Mouse (Mus musculus) gastrocnemius, adult 8-10 months (tissue): ENCODE data around the gene Cd300a. TPM values are rescaled to one million over a fixed set of nuclear protein-coding genes. Genes with fewer than 3 reads are reported as not detected.

ENCODE experiments used
- DNase-seq, 2 experiments: peaks; one replicate each; pipeline ENCODE4 v3.0.0; 2022; ENCODE audit warnings: low spot score in 2 of 2
- total RNA-seq, 4 experiments: library from RNA; stranded (reverse); gene quantifications; 2 replicates each; pipeline ENCODE4 v1.2.4; 2022

Gene Cd300a
- total RNA-seq, 4 experiments from 2014 or later: 0.29 to 0.54 (median 0.34) TPM

- peak; percentile 38 to 68 for DNase-seq
These were observed 23.1 kb upstream of the Cd300a start for GRCm38 (mm10) chr11:114866486-114867360.

GRCm38 (mm10) chr11:114867361-114868235 is 22.2 kb upstream of the Cd300a start:
- DNase-seq: no peak

- DNase-seq: peak in 1 of 2 experiments; percentile 32
These were observed 21.6 kb upstream of the Cd300a start for GRCm38 (mm10) chr11:114868280-114868679.

GRCm38 (mm10) chr11:114869787-114870186 is 20.1 kb upstream of the Cd300a start:
- no peak for DNase-seq

- DNase-seq: no peak
These were observed 18.3 kb upstream of the Cd300a start for GRCm38 (mm10) chr11:114871540-114871939.

- DNase-seq: no peak
These were observed 16.6 kb upstream of the Cd300a start for GRCm38 (mm10) chr11:114873022-114873817.

GRCm38 (mm10) chr11:114874226-114875145 is 15.4 kb upstream of the Cd300a start:
- no peak for DNase-seq

GRCm38 (mm10) chr11:114875301-114875801 is 14.5 kb upstream of the Cd300a start:
- no peak for DNase-seq

GRCm38 (mm10) chr11:114876176-114876575 is 13.7 kb upstream of the Cd300a start:
- no peak for DNase-seq

GRCm38 (mm10) chr11:114876621-114877020 is 13.2 kb upstream of the Cd300a start:
- no peak for DNase-seq

- peak; percentile 43 to 52 for DNase-seq
These were observed 12.7 kb upstream of the Cd300a start for GRCm38 (mm10) chr11:114877145-114877544.

- DNase-seq: no peak
These were observed 10.2 kb upstream of the Cd300a start for GRCm38 (mm10) chr11:114879666-114880065.

- DNase-seq: no peak
These were observed 9.7 kb upstream of the Cd300a start for GRCm38 (mm10) chr11:114880185-114880584.

GRCm38 (mm10) chr11:114880589-114880988 is 9.3 kb upstream of the Cd300a start:
- no peak for DNase-seq

GRCm38 (mm10) chr11:114883251-114883789 is 6.5 kb upstream of the Cd300a start:
- DNase-seq: no peak

GRCm38 (mm10) chr11:114884380-114885100 is 5.3 kb upstream of the Cd300a start:
- DNase-seq: no peak

GRCm38 (mm10) chr11:114890542-114890941 is 701 bp downstream of the Cd300a start:
- no peak for DNase-seq

- DNase-seq: no peak
These were observed 6.2 kb downstream of the Cd300a start for GRCm38 (mm10) chr11:114896085-114896484.

- no peak for DNase-seq
These were observed 8.2 kb downstream of the Cd300a start for GRCm38 (mm10) chr11:114898026-114898425.
